Mouse (Mus musculus): ENCODE results near the gene Col11a2.

Col11a2 gene

DNA sequence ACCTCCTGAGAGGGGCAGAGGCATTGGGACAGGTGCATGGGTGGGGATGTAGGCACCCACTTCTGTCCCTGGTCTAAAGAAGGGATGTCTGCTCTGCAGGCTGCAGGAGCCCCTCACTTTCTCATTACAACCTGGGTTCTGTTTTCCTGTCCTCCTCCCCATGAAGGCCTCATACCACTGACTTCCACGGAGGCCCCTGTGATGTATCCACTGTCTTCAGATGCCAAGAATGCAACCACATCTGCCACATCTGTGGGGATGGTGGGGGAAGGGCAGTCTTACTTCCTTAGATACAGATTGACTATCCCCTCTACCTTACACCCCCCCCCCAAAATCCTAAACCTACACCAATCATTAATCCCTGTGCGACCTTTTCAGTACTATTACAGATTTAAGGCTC lies 13.0 kb upstream of the Col11a2 start:
- no peak for DNase-seq (ENCODE audit: low spot score)

- DNase-seq (ENCODE audit: low spot score) = no peak
Observed at GRCm38 (mm10) chr17:34026917-34027655, 12.2 kb upstream of the Col11a2 start.

GRCm38 (mm10) chr17:34027656-34028223 lies 11.5 kb upstream of the Col11a2 start, which contains the start of gene H2-Ke6:
H2-Ke6 (minus strand) TSS chr17:34028060.
- DNase-seq (ENCODE audit: low spot score) = peak; percentile 74

- DNase-seq (ENCODE audit: low spot score) = no peak
Observed at GRCm38 (mm10) chr17:34028501-34029149, 10.6 kb upstream of the Col11a2 start.

DNA sequence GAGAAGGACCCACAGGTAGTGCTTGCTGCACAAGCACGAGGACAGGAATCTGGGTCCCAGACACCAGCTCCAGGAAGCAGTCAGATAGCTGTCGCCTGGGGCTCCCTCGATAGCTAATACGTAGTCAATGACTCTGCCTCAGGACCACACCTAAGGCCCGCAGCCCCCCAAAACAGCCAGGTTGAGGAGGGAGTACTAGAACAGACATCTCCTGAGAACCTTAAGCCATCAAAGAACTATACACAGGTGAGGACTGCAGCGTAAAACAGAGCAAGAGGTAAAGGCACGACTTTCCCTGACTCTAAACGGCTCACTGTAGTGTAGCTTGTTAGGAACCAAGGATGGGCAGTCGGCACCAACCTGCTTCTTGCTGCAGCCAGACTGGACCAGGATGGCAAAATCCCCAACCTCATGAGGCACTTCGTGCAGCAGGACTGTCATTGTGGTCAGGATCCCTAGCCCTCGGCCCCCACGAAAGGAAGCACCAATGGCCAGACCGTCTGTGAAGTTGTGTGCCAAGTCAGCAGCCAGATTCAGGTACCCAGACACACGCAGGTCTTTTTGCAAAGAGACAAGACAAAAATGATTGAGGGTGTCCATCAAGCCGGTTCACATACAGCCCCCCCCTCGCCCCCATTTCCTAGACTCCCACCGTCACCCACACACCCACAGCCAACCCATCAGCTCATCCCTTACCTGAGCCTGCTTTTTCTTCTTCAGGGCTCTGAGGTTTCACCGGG lies 9.9 kb upstream of the Col11a2 start:
- DNase-seq (ENCODE audit: low spot score) = no peak

- no peak for DNase-seq (ENCODE audit: low spot score)
Observed at GRCm38 (mm10) chr17:34029890-34030595, 9.2 kb upstream of the Col11a2 start.

DNA sequence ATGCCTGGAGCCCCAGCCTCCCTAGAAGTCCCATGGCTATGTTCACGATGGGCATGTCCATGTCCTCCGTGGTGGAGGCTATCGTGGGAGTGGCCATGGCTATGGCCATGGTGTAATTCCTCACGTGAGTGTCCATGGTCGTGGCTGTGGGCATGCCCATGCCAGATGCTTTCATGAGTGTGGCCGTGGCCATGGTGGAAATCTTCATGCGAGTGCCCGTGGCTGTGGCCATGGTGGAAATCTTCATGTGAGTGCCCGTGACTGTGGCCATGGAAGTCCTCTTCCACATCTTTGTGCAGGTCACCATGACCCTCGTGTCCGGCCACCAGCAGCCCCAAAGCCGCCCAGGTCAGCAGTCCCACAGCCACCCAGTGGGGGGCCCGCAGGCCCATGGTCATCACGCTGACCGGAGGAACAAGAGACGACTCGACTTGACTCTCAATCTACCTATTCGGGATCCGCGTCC lies 8.3 kb upstream of the Col11a2 start:
- no peak for DNase-seq (ENCODE audit: low spot score)

- DNase-seq (ENCODE audit: low spot score) = peak; percentile 99
Observed at GRCm38 (mm10) chr17:34031465-34032173, 7.6 kb upstream of the Col11a2 start, which contains the start of the genes Slc39a7 and Rxrb. Slc39a7 (minus strand) TSS chr17:34031682. Rxrb (plus strand) TSS chr17:34031812.

GRCm38 (mm10) chr17:34032174-34032632 lies 7.0 kb upstream of the Col11a2 start:
- DNase-seq (ENCODE audit: low spot score) = peak; percentile 37

DNA sequence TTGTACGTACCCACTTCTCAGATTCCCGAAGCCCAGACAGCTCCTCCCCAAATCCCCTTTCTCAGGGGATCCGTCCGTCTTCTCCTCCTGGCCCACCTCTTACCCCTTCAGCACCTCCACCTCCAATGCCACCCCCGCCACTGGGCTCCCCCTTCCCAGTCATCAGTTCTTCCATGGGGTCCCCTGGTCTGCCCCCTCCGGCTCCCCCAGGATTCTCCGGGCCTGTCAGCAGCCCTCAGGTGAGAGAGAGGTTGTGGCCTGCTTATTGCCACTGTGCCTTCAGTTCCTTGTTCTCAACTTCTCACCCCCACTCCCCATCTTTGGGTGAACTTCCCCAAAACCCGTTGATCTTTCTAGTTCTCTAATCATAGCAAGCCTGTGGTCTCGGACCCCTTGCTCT lies 6.4 kb upstream of the Col11a2 start:
- no peak for DNase-seq (ENCODE audit: low spot score)

DNA sequence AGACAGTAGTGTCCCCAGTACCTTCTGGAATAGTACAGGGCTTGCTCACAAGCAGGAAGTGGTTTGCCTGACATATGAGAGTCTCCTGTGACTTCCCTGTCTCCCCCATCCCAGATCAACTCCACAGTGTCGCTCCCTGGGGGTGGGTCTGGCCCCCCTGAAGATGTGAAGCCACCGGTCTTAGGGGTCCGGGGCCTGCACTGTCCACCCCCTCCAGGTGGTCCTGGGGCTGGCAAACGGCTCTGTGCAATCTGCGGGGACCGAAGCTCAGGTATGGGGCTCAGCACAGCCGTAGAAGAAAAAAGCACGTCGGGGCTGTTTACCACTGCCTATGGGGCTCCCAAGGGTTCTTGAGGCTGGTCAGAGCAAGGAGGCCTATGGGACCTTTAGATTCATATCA lies 5.8 kb upstream of the Col11a2 start:
- DNase-seq (ENCODE audit: low spot score) = no peak

DNA sequence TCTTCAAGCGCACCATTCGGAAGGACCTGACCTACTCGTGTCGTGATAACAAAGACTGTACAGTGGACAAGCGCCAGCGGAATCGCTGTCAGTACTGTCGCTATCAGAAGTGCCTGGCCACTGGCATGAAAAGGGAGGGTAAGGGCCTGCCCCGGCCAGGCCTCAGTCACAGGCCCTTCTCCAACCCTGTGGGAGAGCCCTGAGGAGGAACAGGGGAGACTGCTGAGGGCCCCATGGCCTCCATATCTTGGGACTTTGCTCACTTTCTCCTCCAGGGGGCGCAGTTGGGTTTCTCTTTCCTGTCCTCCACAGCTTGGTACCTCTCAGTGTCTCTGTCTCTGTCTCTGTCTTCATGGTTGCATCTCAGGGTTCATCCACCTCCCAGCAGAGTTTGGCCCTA lies 5.2 kb upstream of the Col11a2 start:
- no peak for DNase-seq (ENCODE audit: low spot score)

GRCm38 (mm10) chr17:34035517-34035916 lies 3.7 kb upstream of the Col11a2 start:
- no peak for DNase-seq (ENCODE audit: low spot score)

- DNase-seq (ENCODE audit: low spot score) = no peak
Observed at GRCm38 (mm10) chr17:34036647-34037046, 2.6 kb upstream of the Col11a2 start.

DNA sequence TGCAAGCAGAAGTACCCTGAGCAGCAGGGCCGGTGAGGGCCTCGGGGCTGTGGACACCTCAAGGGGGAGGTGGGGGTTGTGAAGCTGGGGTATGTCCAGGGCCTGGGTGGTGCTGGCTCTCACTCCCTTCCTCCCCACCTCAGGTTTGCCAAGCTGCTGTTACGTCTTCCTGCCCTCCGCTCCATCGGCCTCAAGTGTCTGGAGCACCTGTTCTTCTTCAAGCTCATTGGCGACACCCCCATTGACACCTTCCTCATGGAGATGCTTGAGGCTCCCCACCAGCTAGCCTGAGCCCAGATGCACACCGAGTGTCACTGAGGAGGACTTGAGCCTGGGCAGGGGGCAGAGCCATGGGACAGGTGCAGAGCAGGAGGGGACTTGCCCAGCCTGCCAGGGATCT lies 2.0 kb upstream of the Col11a2 start:
- DNase-seq (ENCODE audit: low spot score) = no peak

DNA sequence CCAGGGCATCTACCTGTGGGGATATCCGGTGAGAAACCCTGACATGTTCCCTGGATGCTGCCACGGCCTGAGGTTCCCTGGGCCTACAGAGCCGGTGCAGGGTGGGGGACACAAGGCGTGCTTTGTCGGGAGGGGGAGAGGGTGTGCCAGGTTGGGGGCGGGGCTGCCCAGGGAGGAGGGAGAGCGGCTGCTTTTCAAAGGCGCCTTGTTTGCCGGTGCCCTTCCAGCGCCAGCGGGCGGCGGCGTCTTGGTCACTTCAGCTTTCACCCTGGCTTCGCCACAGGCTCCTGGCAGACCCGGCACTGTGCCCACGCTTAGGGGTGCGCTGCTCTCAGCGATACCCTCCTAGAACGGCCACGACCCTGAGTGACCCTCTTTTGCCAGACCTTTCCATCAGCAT lies 797 bp upstream of the Col11a2 start:
- no peak for DNase-seq (ENCODE audit: low spot score)

DNA sequence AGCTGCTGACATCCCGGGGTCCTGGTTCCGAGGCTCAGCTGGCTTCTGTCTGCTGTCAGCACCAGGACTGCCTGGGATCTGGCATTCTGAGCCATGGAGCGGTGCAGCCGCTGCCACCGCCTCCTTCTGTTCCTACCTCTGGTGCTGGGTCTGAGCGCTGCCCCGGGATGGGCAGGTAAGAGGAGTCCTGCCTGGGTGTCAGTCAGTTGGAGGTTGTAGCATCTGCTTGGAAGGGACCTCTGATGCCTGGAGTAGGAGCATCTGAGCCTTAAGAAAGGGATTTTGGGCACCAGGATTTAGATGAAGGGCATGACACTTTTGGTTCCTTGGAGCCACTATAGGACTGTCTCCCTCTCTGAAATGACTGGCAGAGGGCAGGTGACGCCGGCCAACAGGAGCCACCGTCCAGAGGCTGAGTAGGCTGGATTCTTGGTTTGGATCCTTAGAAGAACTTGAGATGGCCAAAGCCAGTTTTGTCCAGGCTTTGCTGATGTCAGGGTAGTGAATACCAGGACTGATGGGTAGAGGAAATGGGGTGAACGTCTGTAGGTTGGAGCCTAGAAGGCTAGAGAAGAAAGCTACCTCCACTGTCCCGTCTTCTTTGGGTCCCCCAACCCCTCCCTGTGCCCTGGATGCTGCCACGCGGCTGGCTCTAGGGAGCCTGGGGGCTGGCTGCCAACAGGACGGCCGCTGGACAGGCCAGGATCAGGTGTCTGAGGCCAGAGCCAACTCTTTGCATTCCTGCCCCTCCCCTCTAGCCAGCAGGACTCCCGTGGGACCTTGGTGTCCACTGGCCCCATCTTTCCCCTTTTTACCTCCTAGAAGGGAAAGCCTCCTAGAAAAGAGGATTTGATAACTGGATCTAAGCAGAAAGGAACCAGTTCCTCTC lies 569 bp downstream of the Col11a2 start:
- no peak for DNase-seq (ENCODE audit: low spot score)

GRCm38 (mm10) chr17:34045941-34046340 lies 6.7 kb downstream of the Col11a2 start:
- no peak for DNase-seq (ENCODE audit: low spot score)

- no peak for DNase-seq (ENCODE audit: low spot score)
Observed at GRCm38 (mm10) chr17:34047404-34048050, 8.3 kb downstream of the Col11a2 start.

Measured in ovary, postnatal 10 days (tissue).